Mouse (Mus musculus): ENCODE results near the gene Gm10697. TPM values are rescaled to one million over a fixed set of nuclear protein-coding genes. Genes with fewer than 3 reads are reported as not detected.
"Not testable (repeated sequence)": the region's sequence is repeated elsewhere in the genome, so short reads cannot be mapped to it uniquely, and the experiment has no call there.

Gene Gm10697
- not detected for total RNA-seq (2021)
- long read RNA-seq, experiment 1: 0 reads
- long read RNA-seq, experiment 2: 0 reads

DNA sequence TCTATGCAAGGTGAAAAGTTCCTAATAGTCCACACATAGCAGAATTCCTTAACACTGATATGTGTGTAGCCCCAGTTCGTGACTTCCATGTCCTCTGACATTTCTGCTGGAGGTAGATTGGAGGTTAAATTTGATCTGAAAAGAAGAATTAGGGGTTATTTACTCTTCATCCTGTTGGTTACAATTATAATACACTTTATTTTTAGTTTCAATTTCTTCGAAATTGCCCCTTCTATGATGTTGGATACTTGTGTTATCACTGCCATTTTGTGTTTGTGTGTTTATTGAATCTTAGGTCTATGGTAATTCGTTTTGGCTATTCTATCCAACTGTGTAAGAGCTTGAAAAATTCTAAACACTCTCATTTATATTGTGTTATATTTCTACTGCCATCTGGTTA lies at the start of gene Gm10697:
TSS of gene Gm10697 (minus strand) at position 101 of the 400 bp plus-strand sequence.
- not testable (repeated sequence) for DNase-seq

DNA sequence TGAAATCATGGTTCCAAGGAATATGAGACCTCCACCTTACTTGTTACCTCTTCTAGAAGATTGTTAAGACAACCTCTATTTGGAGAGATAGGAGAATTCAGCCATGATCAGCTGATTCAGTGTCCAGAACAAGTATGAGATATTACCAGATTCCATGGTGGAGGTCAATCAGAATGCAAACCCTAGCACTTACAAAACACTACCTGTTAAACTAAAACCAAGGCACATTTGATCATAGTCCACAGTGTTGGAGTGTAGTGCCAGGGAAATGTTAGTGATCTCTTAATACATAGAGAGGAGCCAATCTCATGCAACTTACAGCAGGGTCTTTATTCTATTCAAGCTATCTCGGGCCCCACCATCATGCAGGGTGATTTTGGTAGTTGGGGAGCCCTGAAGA lies 42.6 kb upstream of the Gm10697 start:
- DNase-seq: not testable (repeated sequence)

DNA sequence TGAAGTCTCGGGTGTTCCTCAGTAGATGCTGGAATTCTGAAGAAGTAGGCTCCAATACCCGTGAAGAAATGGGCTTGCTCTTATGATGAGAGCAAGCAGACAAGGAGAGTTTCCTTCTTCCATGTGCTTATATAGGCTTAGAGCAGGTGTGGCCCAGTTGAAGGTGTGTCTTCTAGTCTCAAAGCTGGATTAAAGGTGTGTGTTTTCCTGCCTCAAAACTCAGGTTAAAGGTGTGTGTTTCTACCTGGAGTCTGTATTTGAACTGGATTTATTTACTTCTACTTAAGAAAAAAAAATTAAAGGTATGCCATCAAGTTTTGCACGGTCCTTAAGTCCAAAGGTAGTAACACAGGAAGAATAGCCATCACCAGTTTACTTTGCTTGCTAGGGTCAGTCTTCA lies 17.7 kb downstream of the Gm10697 start, which contains the start of gene Gm9125:
TSS of gene Gm9125 (minus strand) at position 101 of the 400 bp plus-strand sequence.
- not testable (repeated sequence) for DNase-seq

- DNase-seq: not testable (repeated sequence)
These were observed 22.8 kb downstream of the Gm10697 start for GRCm38 (mm10) chr3:94049566-94050121.

- DNase-seq: not testable (repeated sequence)
These were observed 34.2 kb downstream of the Gm10697 start for GRCm38 (mm10) chr3:94038241-94038640.

DNA sequence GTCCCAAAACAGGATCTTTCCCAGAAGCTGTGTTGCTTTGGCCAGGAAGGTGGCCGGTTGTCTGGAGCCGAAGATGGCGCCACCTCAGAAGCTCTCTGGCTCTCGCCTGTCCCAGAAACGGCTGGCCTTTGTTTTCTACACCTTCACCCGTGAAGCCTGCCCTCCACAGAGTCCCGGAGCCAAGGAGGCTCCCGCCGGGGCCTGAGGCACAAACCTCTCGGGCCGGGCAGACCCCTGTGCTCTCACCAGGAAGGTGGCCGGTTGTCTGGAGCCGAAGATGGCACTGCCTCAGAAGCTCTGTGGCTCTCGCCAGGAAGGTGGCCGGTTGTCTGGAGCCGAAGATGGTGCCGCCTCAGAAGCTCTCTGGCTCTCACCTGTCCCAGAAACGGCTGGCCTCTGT lies 38.0 kb downstream of the Gm10697 start:
- DNase-seq: not testable (repeated sequence)

Other genes with a start within 250 kb of the Gm10697 start
- gene Tdpoz3, start 246.6 kb downstream of the Gm10697 start, total RNA-seq (2021): not detected
- gene Gm9117, start 129.1 kb downstream of the Gm10697 start, total RNA-seq (2021): not detected
- not detected for gene Tdpoz5, start 111.3 kb downstream of the Gm10697 start, total RNA-seq (2021)
- gene Gm9125, start 17.8 kb downstream of the Gm10697 start, total RNA-seq (2021): not detected
- gene Gm10696, start 105.5 kb upstream of the Gm10697 start, total RNA-seq (2021): not detected
- not detected for gene Gm5286, start 124.1 kb upstream of the Gm10697 start, total RNA-seq (2021)
- not detected for gene Gm4778, start 191.4 kb upstream of the Gm10697 start, total RNA-seq (2021)
- gene Them4, start 237.4 kb upstream of the Gm10697 start, total RNA-seq (2021): 1 to 10 TPM; 7.7 to 7.8 TPM